Mouse (Mus musculus): ENCODE measurements around the gene Adam10. TPM values are rescaled to one million over a fixed set of nuclear protein-coding genes. Genes with fewer than 3 reads are reported as not detected.

The Adam10 gene
- polyA plus RNA-seq, 1 experiment from 2014 or later = 63.7 TPM

DNA sequence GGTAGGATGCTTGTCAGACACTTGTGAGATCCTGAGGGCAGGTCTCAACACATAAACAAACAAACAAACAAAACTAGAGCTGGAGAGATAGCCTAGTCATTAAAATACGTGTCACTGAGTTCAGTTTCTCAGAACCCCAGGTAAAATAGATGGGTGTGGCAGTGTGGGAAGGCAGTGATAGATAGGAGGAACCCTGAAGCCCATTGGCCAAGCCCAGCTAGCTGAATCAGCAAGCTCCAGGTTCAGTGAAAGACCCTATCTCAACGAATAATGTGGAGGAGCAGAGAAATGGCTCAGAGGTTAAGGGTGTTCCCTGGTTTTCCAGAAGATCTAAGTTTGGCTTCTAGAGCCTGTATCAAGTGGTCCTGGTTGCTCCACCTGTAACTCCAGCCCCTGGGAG is 9.6 kb upstream of the Adam10 start:
- 65% methylated on average over 2 of the region's 2 CpGs for WGBS
- DNase-seq (ENCODE audit: low spot score) (no peak), ATAC-seq (replicated peaks; ENCODE audit: low FRiP score, low TSS enrichment, low read depth) (no peak)
- no peak overlapping the region for H3K4me3 ChIP-seq (ENCODE audit: low read depth, low read length)
- 0 out of 2 replicates have a peak, but pooled peaks cover 4% of the 10 kb centered on the region for H3K4me1 ChIP-seq (replicated peaks; ENCODE audit: control insufficient read depth, insufficient read depth, low read length)
- no peak overlapping the region for H3K4me2 ChIP-seq (ENCODE audit: low read length)
- H3K36me3 ChIP-seq (ENCODE audit: control insufficient read depth, insufficient read depth, low read length) = no peaks in the 10 kb centered on the region
- H3K27ac ChIP-seq (ENCODE audit: low read depth) = no peak overlapping the region
- H3K9ac ChIP-seq (ENCODE audit: low read length) = no peak overlapping the region
- no peaks in the 10 kb centered on the region for H3K9me3 ChIP-seq (ENCODE audit: control insufficient read depth, low read length)
- H3K27me3 ChIP-seq (replicated peaks; ENCODE audit: control insufficient read depth, insufficient read depth, low read length) = no peaks in the 10 kb centered on the region

DNA sequence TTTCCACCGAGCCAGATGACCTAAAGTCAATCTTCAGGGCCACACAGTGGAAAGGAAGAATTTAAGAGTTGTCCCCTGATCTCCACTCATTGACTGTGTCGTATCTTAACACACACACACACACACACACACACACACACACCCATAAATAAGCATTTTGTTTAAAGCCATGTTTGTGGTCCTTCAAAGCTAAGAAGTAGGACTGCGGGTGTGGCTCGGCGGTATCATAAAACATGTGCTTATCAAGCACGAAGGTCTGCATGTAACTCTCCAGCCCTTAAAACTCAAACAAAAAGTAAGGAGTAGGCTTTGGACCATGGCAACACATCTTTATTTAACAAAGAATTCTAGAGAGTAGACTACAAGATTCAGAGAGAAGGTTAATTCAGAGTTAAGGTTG is 8.4 kb upstream of the Adam10 start:
- no peak for DNase-seq (ENCODE audit: low spot score)
- H3K4me3 ChIP-seq (ENCODE audit: low read depth, low read length) = no peak overlapping the region
- WGBS = 72% methylated on average over 6 of the region's 6 CpGs

DNA sequence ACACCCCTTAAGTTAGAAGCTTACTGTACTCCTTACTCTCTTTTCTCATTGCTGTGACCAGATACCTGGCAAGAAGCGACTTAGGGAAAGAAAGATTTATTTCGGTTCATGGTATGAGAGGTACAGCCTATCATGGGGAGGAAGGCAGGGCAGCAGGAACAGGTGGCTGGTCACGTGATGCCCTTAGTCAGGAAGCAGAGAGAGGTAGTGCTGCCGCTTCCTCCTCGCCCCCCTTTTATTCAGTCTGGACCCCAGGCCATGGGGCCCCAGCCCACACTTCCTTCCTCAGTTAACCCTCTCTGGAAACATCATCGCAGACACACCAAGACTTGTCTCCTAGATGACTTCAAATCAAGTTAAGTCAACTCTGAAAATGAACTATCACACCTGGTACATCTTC is 7.5 kb upstream of the Adam10 start:
- Histone ChIP-seq H3K36me3 (ENCODE audit: control insufficient read depth, insufficient read depth, low read length) (no peaks in the 10 kb centered on the region), H3K27me3 (replicated peaks; ENCODE audit: control insufficient read depth, insufficient read depth, low read length) (no peaks in the 10 kb centered on the region), H3K4me2 (ENCODE audit: low read length) (no peak overlapping the region), H3K4me1 (replicated peaks; ENCODE audit: control insufficient read depth, insufficient read depth, low read length) (0 out of 2 replicates have a peak, but pooled peaks cover 4% of the 10 kb centered on the region), H3K4me3 (ENCODE audit: low read depth, low read length) (no peak overlapping the region), H3K9ac (ENCODE audit: low read length) (no peak overlapping the region), H3K9me3 (ENCODE audit: control insufficient read depth, low read length) (no peaks in the 10 kb centered on the region), H3K27ac (ENCODE audit: low read depth) (no peak overlapping the region)
- DNase-seq (ENCODE audit: low spot score) (no peak), ATAC-seq (replicated peaks; ENCODE audit: low FRiP score, low TSS enrichment, low read depth) (no peak)
- 71% methylated on average over 6 of the region's 6 CpGs for WGBS

More for the DNA sequence above, 8.4 kb upstream of the Adam10 start:
- Histone ChIP-seq H3K36me3 (ENCODE audit: control insufficient read depth, insufficient read depth, low read length) (no peaks in the 10 kb centered on the region), H3K9me3 (ENCODE audit: control insufficient read depth, low read length) (no peaks in the 10 kb centered on the region), H3K4me2 (ENCODE audit: low read length) (no peak overlapping the region), H3K27me3 (replicated peaks; ENCODE audit: control insufficient read depth, insufficient read depth, low read length) (no peaks in the 10 kb centered on the region), H3K27ac (ENCODE audit: low read depth) (no peak overlapping the region), H3K9ac (ENCODE audit: low read length) (no peak overlapping the region), H3K4me1 (replicated peaks; ENCODE audit: control insufficient read depth, insufficient read depth, low read length) (0 out of 2 replicates have a peak, but pooled peaks cover 4% of the 10 kb centered on the region)
- no peak for ATAC-seq (replicated peaks; ENCODE audit: low FRiP score, low TSS enrichment, low read depth)

DNA sequence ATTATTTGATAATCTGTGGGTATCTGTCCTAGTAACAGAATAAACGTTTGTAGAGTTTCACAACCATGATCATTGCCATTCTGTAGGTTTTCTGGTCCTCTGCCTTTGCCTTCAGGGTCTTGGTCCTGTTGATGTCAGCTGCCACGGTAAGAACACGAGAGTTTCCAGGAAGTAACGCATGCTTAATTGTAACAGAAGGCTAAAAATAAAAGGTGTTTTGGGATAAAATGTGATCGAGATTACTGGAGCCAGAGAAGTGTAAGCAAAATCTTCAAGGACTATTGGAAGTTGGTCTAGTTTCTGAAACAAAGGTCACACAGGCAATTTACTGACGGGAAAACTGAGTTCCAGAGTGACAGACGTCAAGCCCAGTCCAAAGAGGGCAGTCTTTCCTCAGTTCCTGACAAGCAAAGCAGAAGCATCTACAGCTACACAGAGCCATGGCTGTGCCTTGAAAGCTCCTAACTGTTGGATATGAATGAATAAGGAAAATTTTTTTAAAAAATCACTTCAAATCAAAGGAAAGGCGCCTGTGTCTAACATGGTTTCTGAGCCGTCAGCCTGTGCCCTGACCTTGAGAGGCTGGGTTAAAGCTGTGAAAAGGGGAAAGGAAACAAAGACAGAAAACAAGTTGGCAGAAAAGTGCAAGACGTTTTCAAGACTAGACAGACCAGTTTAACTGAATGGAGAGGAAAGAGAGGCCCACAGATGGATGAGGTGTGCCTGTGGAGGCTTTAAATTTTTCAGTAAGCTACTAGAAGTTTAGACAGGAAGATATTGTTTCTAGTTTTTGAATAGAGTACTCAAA is 6.8 kb upstream of the Adam10 start:
- Histone ChIP-seq H3K27me3 (replicated peaks; ENCODE audit: control insufficient read depth, insufficient read depth, low read length) (no peaks in the 10 kb centered on the region), H3K4me1 (replicated peaks; ENCODE audit: control insufficient read depth, insufficient read depth, low read length) (0 out of 2 replicates have a peak, but pooled peaks cover 4% of the 10 kb centered on the region), H3K4me3 (ENCODE audit: low read depth, low read length) (no peak overlapping the region), H3K9ac (ENCODE audit: low read length) (no peak overlapping the region), H3K4me2 (ENCODE audit: low read length) (no peak overlapping the region), H3K36me3 (ENCODE audit: control insufficient read depth, insufficient read depth, low read length) (no peaks in the 10 kb centered on the region), H3K27ac (ENCODE audit: low read depth) (no peak overlapping the region), H3K9me3 (ENCODE audit: control insufficient read depth, low read length) (no peaks in the 10 kb centered on the region)
- WGBS = 51% methylated on average over 10 of the region's 10 CpGs
- ATAC-seq (replicated peaks; ENCODE audit: low FRiP score, low TSS enrichment, low read depth) (no peak), DNase-seq (ENCODE audit: low spot score) (no peak)

DNA sequence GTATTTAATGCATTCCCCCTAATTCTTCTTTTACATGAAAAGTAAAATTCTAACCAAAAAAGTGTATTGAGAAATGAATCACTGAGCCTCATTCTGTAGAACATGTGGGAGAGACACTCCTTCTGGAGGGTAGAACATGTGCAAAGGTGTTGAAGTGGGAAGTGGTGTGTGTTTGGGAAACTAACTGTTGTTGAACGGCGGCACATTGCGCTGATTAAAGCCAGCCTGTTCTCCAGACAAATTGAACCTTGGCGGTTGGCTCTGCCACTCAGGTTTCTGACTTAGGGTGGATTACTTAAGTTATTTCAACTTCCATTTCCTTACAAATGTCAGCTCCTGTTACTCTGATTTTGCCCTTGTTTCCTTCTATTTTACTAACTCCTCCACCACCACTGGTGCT is 5.1 kb upstream of the Adam10 start:
- H3K4me1 ChIP-seq (replicated peaks; ENCODE audit: control insufficient read depth, insufficient read depth, low read length) = 0 out of 2 replicates have a peak, but pooled peaks cover 4% of the 10 kb centered on the region
- H3K9ac ChIP-seq (ENCODE audit: low read length) = no peak overlapping the region

DNA sequence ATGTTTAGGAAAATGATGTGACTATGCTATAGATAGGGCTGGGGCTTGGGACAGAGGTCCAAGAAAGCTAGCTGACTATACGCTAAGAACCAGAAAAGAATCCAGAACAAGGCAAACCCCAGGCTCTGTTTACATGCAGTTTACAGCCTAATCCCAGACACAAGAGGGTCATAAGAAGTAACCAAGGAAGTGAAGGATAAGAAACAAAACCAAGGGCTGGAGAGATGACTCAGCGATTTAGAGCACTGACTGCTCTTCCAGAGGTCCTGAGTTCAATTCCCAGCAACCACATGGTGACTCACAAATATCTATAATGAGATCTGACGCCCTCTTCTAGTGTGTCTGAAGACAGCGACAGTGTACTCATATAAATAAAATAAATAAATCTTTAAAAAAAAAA is 3.7 kb upstream of the Adam10 start:
- Histone ChIP-seq H3K4me1 (replicated peaks; ENCODE audit: control insufficient read depth, insufficient read depth, low read length) (peaks cover 4% of the 10 kb centered on the region; the same call in 1 of the 2 replicates), H3K9ac (ENCODE audit: low read length) (no peak overlapping the region), H3K36me3 (ENCODE audit: control insufficient read depth, insufficient read depth, low read length) (no peaks in the 10 kb centered on the region), H3K4me3 (ENCODE audit: low read depth, low read length) (no peak overlapping the region), H3K27me3 (replicated peaks; ENCODE audit: control insufficient read depth, insufficient read depth, low read length) (no peaks in the 10 kb centered on the region), H3K9me3 (ENCODE audit: control insufficient read depth, low read length) (no peaks in the 10 kb centered on the region), H3K27ac (ENCODE audit: low read depth) (no peak overlapping the region), H3K4me2 (ENCODE audit: low read length) (no peak overlapping the region)
- ATAC-seq (replicated peaks; ENCODE audit: low FRiP score, low TSS enrichment, low read depth) (no peak), DNase-seq (ENCODE audit: low spot score) (no peak)
- WGBS = 73% methylated on average over 4 of the region's 4 CpGs

More for the DNA sequence above, 5.1 kb upstream of the Adam10 start:
- WGBS = 88% methylated on average over 4 of the region's 4 CpGs
- no peaks in the 10 kb centered on the region for H3K36me3 ChIP-seq (ENCODE audit: control insufficient read depth, insufficient read depth, low read length)
- no peak for DNase-seq (ENCODE audit: low spot score)
- no peak overlapping the region for H3K27ac ChIP-seq (ENCODE audit: low read depth)
- no peak for ATAC-seq (replicated peaks; ENCODE audit: low FRiP score, low TSS enrichment, low read depth)
- no peaks in the 10 kb centered on the region for H3K27me3 ChIP-seq (replicated peaks; ENCODE audit: control insufficient read depth, insufficient read depth, low read length)
- no peaks in the 10 kb centered on the region for H3K9me3 ChIP-seq (ENCODE audit: control insufficient read depth, low read length)
- H3K4me3 ChIP-seq (ENCODE audit: low read depth, low read length) = no peak overlapping the region
- H3K4me2 ChIP-seq (ENCODE audit: low read length) = no peak overlapping the region

DNA sequence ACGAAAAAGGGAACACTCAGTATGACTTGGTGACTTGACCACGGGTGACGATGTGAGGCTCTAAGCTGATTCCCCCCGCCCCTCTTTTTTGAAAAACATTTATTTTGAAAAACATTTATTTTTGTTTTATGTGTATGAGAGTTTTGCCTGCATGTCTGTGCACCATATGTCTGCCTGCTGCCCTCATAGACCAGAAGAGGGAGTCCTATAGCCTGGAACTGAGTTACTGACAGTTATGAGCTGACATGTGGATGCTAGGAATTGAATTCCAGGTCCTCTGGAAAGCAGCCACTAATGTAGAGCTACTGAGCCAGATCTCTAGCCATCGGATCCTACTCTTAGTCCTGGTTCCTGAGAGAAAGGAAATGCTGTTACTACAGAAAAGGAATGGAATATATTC is 2.8 kb upstream of the Adam10 start:
- ATAC-seq (replicated peaks; ENCODE audit: low FRiP score, low TSS enrichment, low read depth) (no peak), DNase-seq (ENCODE audit: low spot score) (no peak)
- Histone ChIP-seq H3K4me2 (ENCODE audit: low read length) (no peak overlapping the region), H3K4me1 (replicated peaks; ENCODE audit: control insufficient read depth, insufficient read depth, low read length) (peaks cover 7% of the 10 kb centered on the region; the same call in 1 of the 2 replicates), H3K9ac (ENCODE audit: low read length) (no peak overlapping the region), H3K4me3 (ENCODE audit: low read depth, low read length) (no peak overlapping the region), H3K36me3 (ENCODE audit: control insufficient read depth, insufficient read depth, low read length) (no peaks in the 10 kb centered on the region), H3K27me3 (replicated peaks; ENCODE audit: control insufficient read depth, insufficient read depth, low read length) (no peaks in the 10 kb centered on the region), H3K27ac (ENCODE audit: low read depth) (no peak overlapping the region), H3K9me3 (ENCODE audit: control insufficient read depth, low read length) (no peaks in the 10 kb centered on the region)
- WGBS = 90% methylated on average over 5 of the region's 5 CpGs

DNA sequence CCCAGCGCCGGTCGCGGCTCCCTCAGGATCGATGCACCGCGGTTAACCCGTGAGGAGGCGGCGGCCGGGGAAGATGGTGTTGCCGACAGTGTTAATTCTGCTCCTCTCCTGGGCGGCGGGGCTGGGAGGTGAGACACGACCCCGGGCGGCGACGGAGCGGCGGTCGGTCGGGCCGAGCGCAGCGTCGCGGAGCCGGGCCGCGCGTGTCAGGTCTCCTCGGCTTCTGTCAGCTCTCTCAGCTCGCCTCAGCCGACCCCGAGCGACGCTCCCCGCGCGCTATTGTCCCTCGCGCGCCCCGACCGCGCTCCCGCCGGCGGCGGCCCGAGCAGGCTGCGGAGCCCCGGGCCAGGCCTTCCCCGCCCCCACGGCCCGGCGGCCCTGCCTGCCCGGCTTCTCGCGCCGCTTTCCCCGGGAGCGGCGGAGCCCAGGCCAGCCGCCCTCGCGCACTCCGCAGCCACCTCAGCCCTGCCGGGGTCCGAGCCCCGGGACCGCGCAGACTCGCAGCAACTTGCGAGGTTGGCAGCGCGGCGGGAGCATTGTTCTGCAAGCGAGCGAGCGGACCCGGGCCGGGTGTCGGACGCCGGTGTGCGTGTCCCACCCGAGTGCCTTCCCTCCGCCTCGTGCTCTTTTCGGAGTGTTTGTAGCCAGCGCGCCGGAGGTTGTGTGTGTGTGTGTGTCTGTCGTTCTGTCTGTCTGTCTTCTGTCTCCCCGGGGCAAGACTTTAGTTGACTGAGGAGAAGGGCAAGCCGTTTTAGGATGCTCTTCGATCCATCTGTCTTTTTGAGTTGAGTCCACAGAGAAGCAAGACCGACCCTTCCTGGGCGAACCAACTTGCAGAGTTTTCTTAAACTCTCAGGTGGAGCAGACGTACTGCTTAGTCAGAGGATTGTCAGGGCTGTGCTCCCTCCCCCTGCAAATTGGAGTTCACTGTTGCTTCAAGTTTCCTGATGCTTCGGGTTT is 615 bp downstream of the Adam10 start:
- ATAC-seq (replicated peaks; ENCODE audit: low FRiP score, low TSS enrichment, low read depth) (peak; percentile 76), DNase-seq (ENCODE audit: low spot score) (peak; percentile 87)
- Histone ChIP-seq H3K4me2 (ENCODE audit: low read length) (peak overlapping the region; percentile 90), H3K9me3 (ENCODE audit: control insufficient read depth, low read length) (no peaks in the 10 kb centered on the region), H3K4me1 (replicated peaks; ENCODE audit: control insufficient read depth, insufficient read depth, low read length) (peaks cover 13% of the 10 kb centered on the region), H3K9ac (ENCODE audit: low read length) (peak overlapping the region; percentile 91), H3K4me3 (ENCODE audit: low read depth, low read length) (peak overlapping the region; percentile 86), H3K36me3 (ENCODE audit: control insufficient read depth, insufficient read depth, low read length) (no peaks in the 10 kb centered on the region), H3K27me3 (replicated peaks; ENCODE audit: control insufficient read depth, insufficient read depth, low read length) (no peaks in the 10 kb centered on the region), H3K27ac (ENCODE audit: low read depth) (peak overlapping the region; percentile 95)
- WGBS = under 1% methylated on average over 78 of the region's 103 CpGs

Measured in intestine, embryonic 14.5 days (tissue).